Mouse (Mus musculus) lung, embryonic 14.5 days (tissue): ENCODE measurements at regions not wholly inside any gene's neighbourhood (a gene's known extent, or its start where the extent isn't known, plus 50 kb on each side); places are given as distances from the start of the nearest gene placed in this dataset.

Experiments
- ATAC-seq: fragments of 200-750 bp; cut with Nextera tagmentation; 2 replicates; pipeline ENCODE4 v1.8.0; 2017; ENCODE audit warnings: mild to moderate bottlenecking, moderate TSS enrichment, moderate library complexity; ENCODE audit not compliant: insufficient read depth
- DNase-seq: peaks from one replicate; pipeline ENCODE4 v3.0.0-alpha.2; 2015
- H3K27ac ChIP-seq: fragments of 300-500 bp; sonication (generic); 2 replicates; pipeline ENCODE4 v1.5.1; 2014; ENCODE audit warnings: low read depth, mild to moderate bottlenecking, moderate library complexity
- H3K27me3 ChIP-seq: fragments of 300-500 bp; sonication (generic); 2 replicates; pipeline ENCODE4 v1.6.1; 2014; ENCODE audit warnings: low read length, control low read depth; ENCODE audit not compliant: insufficient read depth
- H3K36me3 ChIP-seq: fragments of 300-500 bp; sonication (generic); 2 replicates; pipeline ENCODE4 v1.6.1; 2014; ENCODE audit warnings: control low read depth; ENCODE audit not compliant: insufficient read depth
- H3K4me1 ChIP-seq: fragments of 300-500 bp; sonication (generic); 2 replicates; pipeline ENCODE4 v1.6.1; 2014; ENCODE audit warnings: antibody characterized with exemption, control low read depth; ENCODE audit not compliant: insufficient read depth
- H3K4me2 ChIP-seq: fragments of 300-500 bp; sonication (generic); 2 replicates; pipeline ENCODE4 v1.6.1; 2014; ENCODE audit warnings: mild to moderate bottlenecking
- H3K4me3 ChIP-seq: fragments of 300-500 bp; sonication (generic); 2 replicates; pipeline ENCODE4 v1.5.1; 2014; ENCODE audit warnings: low read depth, low read length
- H3K9ac ChIP-seq: fragments of 300-500 bp; sonication (generic); 2 replicates; pipeline ENCODE4 v1.6.1; 2014
- H3K9me3 ChIP-seq: fragments of 300-500 bp; sonication (generic); 2 replicates; pipeline ENCODE4 v1.6.1; 2016; ENCODE audit warnings: low read depth, low read length, control low read depth
- CTCF ChIP-seq: IDR thresholded peaks from 2 replicates; pipeline ENCODE4 v1.5.1; 2016; ENCODE audit warnings: antibody characterized with exemption, low read depth
- WGBS: fragments of 180-500 bp; shearing (Covaris S2); extraction: QIAGEN DNeasy Blood & Tissue Kit; methylation state at CpG from one replicate; pipeline ENCODE4 v1.1.7; 2014; 5-methylcytosine and 5-hydroxymethylcytosine counted together

DNA sequence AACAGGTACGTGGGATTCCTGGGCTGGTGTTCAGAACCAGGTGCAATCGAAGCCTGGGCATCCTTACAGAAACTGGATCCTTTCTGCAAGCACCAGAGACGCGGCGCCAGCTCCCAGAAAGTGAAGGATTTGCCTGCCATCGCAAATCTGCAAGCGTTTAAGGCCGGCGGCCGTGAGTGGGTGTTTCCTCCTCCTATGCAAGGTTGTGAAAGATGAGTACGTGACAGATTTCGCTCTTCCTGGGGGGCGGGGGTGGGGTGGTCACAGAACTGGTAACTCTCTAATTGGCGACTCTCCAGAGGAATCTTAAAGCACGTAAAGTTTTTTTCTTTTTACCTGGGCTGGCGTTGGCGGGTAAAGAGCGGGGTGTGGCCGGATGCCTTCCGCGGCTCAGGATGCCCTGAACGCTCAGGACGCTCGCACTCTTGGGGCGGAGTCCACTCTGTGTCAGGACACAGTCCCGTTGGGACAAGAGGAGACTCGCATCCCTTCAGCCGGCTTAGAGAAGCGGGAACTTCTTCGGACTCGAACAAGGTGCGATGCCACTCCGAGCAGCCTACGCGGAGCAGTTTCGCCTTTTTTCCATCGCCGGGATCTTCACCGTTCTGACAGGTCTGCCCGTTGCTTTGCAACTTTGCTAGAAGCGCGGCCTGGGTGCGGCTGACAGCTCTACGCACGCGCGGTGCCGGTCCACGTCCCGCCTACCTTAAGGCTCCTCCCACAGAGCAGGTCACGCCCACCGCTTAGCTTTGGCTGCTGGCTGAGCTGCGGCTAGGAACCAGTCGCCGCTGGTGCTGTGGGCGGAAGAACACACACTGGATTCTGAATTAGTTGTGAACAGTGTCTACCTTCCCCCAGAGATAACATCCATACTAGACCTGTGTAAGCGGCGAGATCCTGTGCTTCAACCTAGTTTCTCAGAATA lies 141.4 kb upstream of the Ccdc54 start:
- H3K4me2 ChIP-seq = peak overlapping the region; percentile 95
- H3K36me3 ChIP-seq = peaks cover 3% of the 10 kb centered on the region; the same call in 1 of the 2 replicates
- DNase-seq (peak; percentile 97), ATAC-seq (peak; percentile 95)
- H3K9me3 ChIP-seq = no peaks in the 10 kb centered on the region
- H3K27ac ChIP-seq = no peak overlapping the region
- no peaks in the 10 kb centered on the region for H3K27me3 ChIP-seq
- under 1% methylated on average over 58 of the region's 58 CpGs for WGBS
- peak overlapping the region; percentile 70 for H3K4me3 ChIP-seq
- TF ChIP-seq CTCF = no peak
- no peaks in the 10 kb centered on the region for H3K4me1 ChIP-seq
- H3K9ac ChIP-seq = peak overlapping the region; percentile 61

DNA sequence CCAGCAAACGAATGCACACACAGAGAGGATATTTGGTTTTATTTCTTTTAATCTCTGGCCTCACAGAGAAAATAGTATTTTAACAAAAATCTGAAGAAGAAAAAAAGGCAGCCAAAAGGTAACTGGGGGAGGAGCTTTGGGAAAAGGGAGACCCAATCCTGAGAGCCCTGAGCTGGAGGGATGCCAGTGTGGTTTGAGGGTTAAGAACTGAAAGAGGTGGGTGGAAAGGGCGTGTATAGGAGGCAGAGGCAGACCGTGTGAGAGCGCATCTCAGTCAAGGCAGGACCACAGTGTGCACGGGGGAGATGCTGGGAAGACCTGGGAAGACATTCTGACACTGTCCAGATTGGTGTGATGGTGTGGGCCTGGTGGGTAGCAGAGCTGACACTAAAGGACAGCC lies 138.4 kb upstream of the Ccdc54 start:
- ATAC-seq = no peak
- no peaks in the 10 kb centered on the region for H3K9me3 ChIP-seq
- no peak for DNase-seq
- no peak overlapping the region for H3K9ac ChIP-seq
- no peak for TF ChIP-seq CTCF
- no peak overlapping the region for H3K4me2 ChIP-seq
- H3K27me3 ChIP-seq = no peaks in the 10 kb centered on the region
- peaks cover 4% of the 10 kb centered on the region; the same call in 1 of the 2 replicates for H3K36me3 ChIP-seq
- no peak overlapping the region for H3K27ac ChIP-seq
- H3K4me1 ChIP-seq = no peaks in the 10 kb centered on the region
- no peak overlapping the region for H3K4me3 ChIP-seq
- WGBS = 54% methylated on average over 5 of the region's 5 CpGs

DNA sequence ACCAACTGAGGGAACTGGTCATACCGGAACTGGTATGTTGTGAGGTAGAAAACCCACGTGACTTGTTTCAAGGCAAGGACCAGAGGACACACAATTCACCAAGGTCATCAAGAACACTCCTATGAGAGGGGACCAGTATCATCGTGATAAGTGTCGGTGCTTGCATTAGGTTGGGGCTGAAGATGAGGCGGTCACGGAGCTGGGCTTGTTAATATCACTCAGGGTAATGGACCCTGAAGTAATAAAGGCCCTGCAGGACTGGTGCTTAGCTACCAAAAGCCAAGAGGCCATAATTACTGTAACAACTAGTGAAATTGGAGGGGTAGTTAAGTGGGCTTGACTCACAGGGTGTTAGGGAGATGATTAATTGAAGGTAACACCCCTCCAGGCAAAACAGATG lies 132.2 kb upstream of the Ccdc54 start:
- no peaks in the 10 kb centered on the region for H3K4me1 ChIP-seq
- whole genome bisulfite sequencing = 88% methylated on average over 6 of the region's 6 CpGs
- no peak for DNase-seq
- ATAC-seq = no peak
- no peak for TF ChIP-seq CTCF
- no peak overlapping the region for H3K27ac ChIP-seq
- no peak overlapping the region for H3K4me2 ChIP-seq
- no peak overlapping the region for H3K4me3 ChIP-seq
- H3K36me3 ChIP-seq = peaks cover 4% of the 10 kb centered on the region; the same call in 1 of the 2 replicates
- no peaks in the 10 kb centered on the region for H3K27me3 ChIP-seq
- H3K9ac ChIP-seq = no peak overlapping the region
- H3K9me3 ChIP-seq = no peaks in the 10 kb centered on the region

DNA sequence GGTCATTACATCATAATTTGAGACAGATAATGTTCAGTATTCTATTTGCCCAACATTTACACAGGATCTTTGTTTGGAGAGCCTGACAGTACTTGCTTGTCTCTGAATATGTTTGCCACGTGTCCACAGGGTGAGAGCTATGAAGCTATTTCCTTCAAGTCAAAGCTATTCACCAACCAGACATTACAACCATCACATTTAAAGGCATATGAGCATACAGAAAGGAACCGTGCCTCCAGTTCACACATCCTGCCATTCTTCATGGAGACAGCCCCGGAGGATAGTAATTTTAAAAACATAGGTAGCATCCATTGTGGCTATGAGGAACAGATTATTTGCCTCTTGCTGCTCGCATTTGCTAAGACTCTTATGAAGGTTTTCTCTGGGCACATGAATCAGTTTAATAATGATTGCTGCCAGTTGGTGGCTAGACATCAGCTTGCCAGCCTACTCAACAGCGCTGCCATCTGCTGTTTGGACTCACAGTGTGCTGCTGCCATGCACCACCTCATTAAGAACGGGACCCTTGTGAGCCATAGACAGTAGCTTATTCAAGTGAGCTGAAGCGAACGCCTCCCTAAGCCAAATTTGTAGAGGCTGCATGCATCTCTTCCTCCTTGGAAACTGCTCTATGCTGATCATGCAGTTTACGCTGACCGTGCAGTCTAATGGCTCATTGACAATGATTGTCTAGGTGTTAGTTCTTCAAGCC lies 126.5 kb upstream of the Ccdc54 start:
- no peaks in the 10 kb centered on the region for H3K4me1 ChIP-seq
- H3K9ac ChIP-seq = no peak overlapping the region
- H3K4me3 ChIP-seq = no peak overlapping the region
- 66% methylated on average over 10 of the region's 10 CpGs for WGBS
- H3K9me3 ChIP-seq = no peaks in the 10 kb centered on the region
- TF ChIP-seq CTCF = peak; percentile 39
- H3K36me3 ChIP-seq = no peaks in the 10 kb centered on the region
- peak; percentile 30 for DNase-seq
- H3K4me2 ChIP-seq = no peak overlapping the region
- H3K27me3 ChIP-seq = no peaks in the 10 kb centered on the region
- H3K27ac ChIP-seq = no peak overlapping the region
- ATAC-seq = no peak

DNA sequence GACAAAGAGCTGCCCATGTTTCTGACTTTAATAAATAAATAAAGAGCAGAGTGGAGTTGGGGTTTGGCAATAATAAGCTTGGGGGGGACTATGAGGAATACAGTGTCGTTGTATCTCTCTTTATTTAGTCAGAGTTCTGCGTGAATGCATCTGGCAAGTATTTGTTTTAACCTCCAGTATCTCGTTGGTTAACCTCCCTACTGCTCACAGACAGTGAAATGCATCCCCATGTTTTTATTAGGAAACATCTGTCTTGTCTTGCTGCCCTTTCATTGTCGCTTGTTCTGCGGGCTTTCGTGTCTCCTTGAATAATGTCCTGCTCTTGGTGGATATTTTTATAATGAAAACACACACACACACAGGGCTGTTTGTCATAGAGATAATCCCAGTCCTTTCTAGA lies 118.8 kb upstream of the Ccdc54 start:
- no peaks in the 10 kb centered on the region for H3K9me3 ChIP-seq
- ATAC-seq = no peak

DNA sequence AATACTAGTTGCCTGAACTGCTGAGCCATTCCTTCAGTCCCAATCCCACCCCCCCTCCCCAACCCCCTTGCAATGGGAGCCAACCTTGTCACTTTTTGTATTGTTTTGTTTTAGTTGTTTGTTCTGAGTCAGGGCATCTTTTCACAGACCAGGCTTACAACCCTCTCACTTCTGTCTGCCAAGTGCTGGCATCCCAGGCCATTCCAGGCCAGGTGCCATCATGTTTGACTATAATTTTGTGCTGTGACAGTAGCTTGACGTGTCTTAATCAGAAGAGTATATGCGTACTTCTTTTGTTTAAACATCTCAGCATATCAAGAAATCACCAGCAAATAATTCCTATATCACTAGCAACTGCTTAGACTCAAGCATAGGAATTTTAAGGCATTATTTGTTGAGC lies 117.0 kb upstream of the Ccdc54 start:
- H3K9ac ChIP-seq = no peak overlapping the region
- ATAC-seq = no peak
- DNase-seq = no peak
- H3K4me2 ChIP-seq = no peak overlapping the region
- no peaks in the 10 kb centered on the region for H3K36me3 ChIP-seq
- H3K4me1 ChIP-seq = no peaks in the 10 kb centered on the region
- no peak for TF ChIP-seq CTCF
- no peaks in the 10 kb centered on the region for H3K9me3 ChIP-seq
- H3K27ac ChIP-seq = no peak overlapping the region
- no peaks in the 10 kb centered on the region for H3K27me3 ChIP-seq
- WGBS = 67% methylated on average over 2 of the region's 2 CpGs
- no peak overlapping the region for H3K4me3 ChIP-seq

More for the DNA sequence above, 118.8 kb upstream of the Ccdc54 start:
- Histone ChIP-seq H3K27me3 (no peaks in the 10 kb centered on the region), H3K9ac (no peak overlapping the region), H3K4me3 (no peak overlapping the region), H3K4me2 (no peak overlapping the region), H3K4me1 (no peaks in the 10 kb centered on the region), H3K36me3 (no peaks in the 10 kb centered on the region), H3K27ac (no peak overlapping the region)
- 37% methylated on average over 6 of the region's 6 CpGs for WGBS
- no peak for TF ChIP-seq CTCF
- DNase-seq = no peak

DNA sequence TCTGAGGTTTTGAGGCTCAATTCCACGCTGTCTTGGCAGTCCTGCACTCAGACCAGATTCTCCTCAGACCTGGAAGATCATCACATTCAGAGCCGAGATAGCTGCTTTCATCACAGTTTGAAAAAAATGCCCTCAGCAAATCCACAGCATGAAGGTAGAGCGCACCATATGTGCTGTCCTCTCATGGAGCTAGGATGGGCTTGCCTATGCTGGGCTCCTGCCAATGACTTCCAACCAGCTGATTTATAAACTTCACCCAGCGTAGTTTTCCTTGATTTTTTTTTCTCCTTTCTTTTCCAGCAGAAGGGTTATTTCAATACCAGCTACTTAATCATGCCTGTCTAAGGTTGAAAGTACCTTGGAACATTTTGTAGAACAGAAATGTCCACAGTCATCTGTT lies 115.0 kb upstream of the Ccdc54 start:
- H3K27me3 ChIP-seq = no peaks in the 10 kb centered on the region
- H3K9ac ChIP-seq = no peak overlapping the region
- no peaks in the 10 kb centered on the region for H3K36me3 ChIP-seq
- no peak overlapping the region for H3K27ac ChIP-seq
- H3K4me1 ChIP-seq = peaks cover 4% of the 10 kb centered on the region; the same call in 1 of the 2 replicates
- no peak overlapping the region for H3K4me2 ChIP-seq
- H3K4me3 ChIP-seq = no peak overlapping the region
- peak; percentile 63 for DNase-seq
- H3K9me3 ChIP-seq = no peaks in the 10 kb centered on the region
- peak; percentile 63 for ATAC-seq
- TF ChIP-seq CTCF = no peak
- WGBS = 26% methylated on average over 4 of the region's 4 CpGs
